Mouse (Mus musculus): Measurements from ENCODE around the gene Gm4792. TPM values are rescaled to one million over a fixed set of nuclear protein-coding genes. Genes with fewer than 3 reads are reported as not detected.

Gm4792 gene
- total and polyA plus RNA-seq, 2 experiments: not detected

DNA sequence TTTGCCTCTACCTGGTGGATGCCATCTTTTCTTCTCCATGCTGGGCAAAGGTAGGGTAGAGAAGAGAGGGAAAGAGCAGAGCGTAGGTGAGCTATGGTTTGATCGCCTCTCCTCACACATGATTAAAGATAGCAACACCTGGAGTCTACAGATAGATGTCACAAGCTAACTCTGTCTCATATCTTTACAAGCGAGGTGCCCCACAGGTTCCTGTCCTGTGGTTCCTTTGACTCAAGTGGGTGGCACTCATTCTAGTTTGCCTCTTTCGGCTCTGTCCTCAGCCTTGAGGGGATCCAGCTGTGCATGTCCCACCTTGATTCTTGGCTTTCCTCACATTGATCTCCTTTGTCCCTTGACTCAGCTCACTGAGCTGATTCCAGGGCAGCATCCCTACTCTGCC, 42.0 kb downstream of the Gm4792 start:
- Histone ChIP-seq H3K4me1 (ENCODE audit: control insufficient read depth, insufficient read depth, low read length) (no peaks in the 10 kb centered on the region), H3K9ac (ENCODE audit: low read depth, low read length) (no peak overlapping the region), H3K27me3 (ENCODE audit: control insufficient read depth, insufficient read depth, low read length) (0 out of 2 replicates have a peak, but pooled peaks cover 2% of the 10 kb centered on the region), H3K4me3 (ENCODE audit: insufficient read depth, low read depth, low read length) (no peak overlapping the region), H3K27ac (replicated peaks; ENCODE audit: insufficient read depth, low read depth, low read length) (no peak overlapping the region), H3K36me3 (ENCODE audit: control insufficient read depth, insufficient read depth, low read length) (no peaks in the 10 kb centered on the region), H3K79me2 (ENCODE audit: control insufficient read depth, insufficient read depth, low read length) (no peaks in the 10 kb centered on the region)
- 93% methylated on average over 4 of the region's 4 CpGs for WGBS
- DNase-seq (ENCODE audit: extremely low read depth, low read depth, low spot score): no peak
- no peak for TF ChIP-seq CTCF (IDR thresholded peaks at IDR 0.05; ENCODE audit: low read depth, low read length)
- no peak for TF ChIP-seq POLR2A (IDR thresholded peaks at IDR 0.05; ENCODE audit: extremely low read depth, insufficient read depth, low read length)

- Histone ChIP-seq H3K79me2 (ENCODE audit: control insufficient read depth, insufficient read depth, low read length) (no peaks in the 10 kb centered on the region), H3K4me3 (ENCODE audit: insufficient read depth, low read depth, low read length) (no peak overlapping the region), H3K36me3 (ENCODE audit: control insufficient read depth, insufficient read depth, low read length) (no peaks in the 10 kb centered on the region), H3K27ac (replicated peaks; ENCODE audit: insufficient read depth, low read depth, low read length) (no peak overlapping the region), H3K4me1 (ENCODE audit: control insufficient read depth, insufficient read depth, low read length) (no peaks in the 10 kb centered on the region), H3K9ac (ENCODE audit: low read depth, low read length) (no peak overlapping the region), H3K27me3 (ENCODE audit: control insufficient read depth, insufficient read depth, low read length) (no peaks in the 10 kb centered on the region)
- no peak for DNase-seq (ENCODE audit: extremely low read depth, low read depth, low spot score)
- TF ChIP-seq POLR2A (IDR thresholded peaks at IDR 0.05; ENCODE audit: extremely low read depth, insufficient read depth, low read length) (no peak), CTCF (IDR thresholded peaks at IDR 0.05; ENCODE audit: low read depth, low read length) (no peak)
- WGBS: 75% methylated on average over 6 of the region's 6 CpGs
Observed at GRCm38 (mm10) chr10:94255744-94256143, 42.8 kb downstream of the Gm4792 start.

GRCm38 (mm10) chr10:94254766-94255165, 43.7 kb downstream of the Gm4792 start:
- H3K36me3 ChIP-seq (ENCODE audit: control insufficient read depth, insufficient read depth, low read length): no peaks in the 10 kb centered on the region
- H3K4me1 ChIP-seq (ENCODE audit: control insufficient read depth, insufficient read depth, low read length): no peaks in the 10 kb centered on the region
- no peak for DNase-seq (ENCODE audit: extremely low read depth, low read depth, low spot score)
- 49% methylated on average over 3 of the region's 3 CpGs for WGBS
- no peaks in the 10 kb centered on the region for H3K79me2 ChIP-seq (ENCODE audit: control insufficient read depth, insufficient read depth, low read length)
- no peaks in the 10 kb centered on the region for H3K27me3 ChIP-seq (ENCODE audit: control insufficient read depth, insufficient read depth, low read length)
- TF ChIP-seq POLR2A (IDR thresholded peaks at IDR 0.05; ENCODE audit: extremely low read depth, insufficient read depth, low read length) (no peak), CTCF (IDR thresholded peaks at IDR 0.05; ENCODE audit: low read depth, low read length) (no peak)
- no peak overlapping the region for H3K4me3 ChIP-seq (ENCODE audit: insufficient read depth, low read depth, low read length)
- no peak overlapping the region for H3K9ac ChIP-seq (ENCODE audit: low read depth, low read length)
- no peak overlapping the region for H3K27ac ChIP-seq (replicated peaks; ENCODE audit: insufficient read depth, low read depth, low read length)

DNA sequence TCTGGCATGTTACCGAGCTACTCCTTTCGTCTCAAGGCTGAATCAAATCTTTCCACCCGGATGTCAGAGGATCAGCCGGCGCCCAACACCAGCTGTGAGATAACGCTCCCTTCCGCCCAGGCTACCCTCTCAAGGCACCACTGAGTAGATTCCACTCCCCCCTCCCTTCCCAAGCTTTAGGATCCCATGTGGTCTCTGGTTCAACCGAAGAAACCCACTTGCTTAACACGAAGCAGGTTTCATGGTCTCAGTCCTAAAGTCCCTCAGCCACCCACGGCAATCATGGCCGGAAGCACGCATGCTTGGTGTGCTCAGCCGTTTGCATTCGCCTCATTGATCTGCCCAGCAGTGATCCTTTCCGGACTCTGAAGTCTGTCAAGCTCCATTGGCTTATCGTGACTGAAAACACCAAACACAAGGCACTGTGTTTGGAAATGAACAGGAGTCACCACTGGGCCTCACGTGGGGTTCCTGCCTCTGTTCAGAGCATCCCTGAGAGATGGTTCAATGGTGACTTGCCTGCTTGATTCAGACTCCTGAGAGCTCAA, 45.2 kb downstream of the Gm4792 start:
- 74% methylated on average over 17 of the region's 17 CpGs for WGBS
- no peak for DNase-seq (ENCODE audit: extremely low read depth, low read depth, low spot score)
- H3K4me1 ChIP-seq (ENCODE audit: control insufficient read depth, insufficient read depth, low read length): no peaks in the 10 kb centered on the region
- H3K9ac ChIP-seq (ENCODE audit: low read depth, low read length): no peak overlapping the region
- H3K27ac ChIP-seq (replicated peaks; ENCODE audit: insufficient read depth, low read depth, low read length): no peak overlapping the region
- no peaks in the 10 kb centered on the region for H3K79me2 ChIP-seq (ENCODE audit: control insufficient read depth, insufficient read depth, low read length)
- H3K4me3 ChIP-seq (ENCODE audit: insufficient read depth, low read depth, low read length): no peak overlapping the region
- no peaks in the 10 kb centered on the region for H3K27me3 ChIP-seq (ENCODE audit: control insufficient read depth, insufficient read depth, low read length)
- H3K36me3 ChIP-seq (ENCODE audit: control insufficient read depth, insufficient read depth, low read length): no peaks in the 10 kb centered on the region
- TF ChIP-seq POLR2A (IDR thresholded peaks at IDR 0.05; ENCODE audit: extremely low read depth, insufficient read depth, low read length) (no peak), CTCF (IDR thresholded peaks at IDR 0.05; ENCODE audit: low read depth, low read length) (no peak)

DNA sequence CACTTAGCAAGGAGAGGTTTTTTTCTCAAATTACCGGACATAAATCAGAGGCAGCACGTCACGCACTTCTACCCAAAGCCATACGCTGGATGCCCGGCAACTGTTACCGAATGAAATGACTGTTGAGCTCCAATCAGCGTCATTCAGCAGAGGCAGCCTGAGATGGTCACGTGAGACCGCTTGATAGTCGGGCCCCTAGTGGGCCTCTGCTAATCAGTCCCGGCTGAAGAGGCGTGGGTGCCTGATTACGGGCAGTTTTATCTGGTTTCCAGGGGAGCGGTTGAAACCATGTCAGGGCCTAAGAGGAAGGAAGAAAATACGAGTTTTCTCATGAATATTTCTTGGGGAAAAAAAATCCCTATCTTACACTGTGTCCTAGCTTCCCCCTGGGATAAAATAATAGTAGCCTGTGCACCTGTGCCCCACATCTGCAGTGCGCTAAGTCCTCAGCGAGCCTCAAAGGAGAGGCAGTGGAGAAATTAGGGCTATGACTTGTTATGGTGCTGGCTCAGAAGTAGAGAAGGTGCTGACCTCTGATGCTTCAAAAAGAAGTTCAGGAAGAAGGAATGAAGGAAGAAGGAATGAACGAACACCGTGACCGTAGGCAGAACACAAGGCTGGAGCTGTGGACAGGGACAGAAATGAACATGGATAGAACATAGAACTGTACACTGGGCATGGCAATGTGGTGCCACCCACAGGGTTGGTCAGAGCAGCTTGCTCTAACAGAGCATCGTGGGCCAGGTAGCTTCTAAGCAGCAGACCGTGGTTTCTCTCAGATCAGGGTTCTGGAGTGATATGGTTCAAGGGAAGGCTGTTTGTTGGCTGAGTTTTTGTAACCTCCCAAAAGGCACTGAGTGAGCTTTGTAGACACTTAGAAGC, 48.7 kb downstream of the Gm4792 start:
- Histone ChIP-seq H3K79me2 (ENCODE audit: control insufficient read depth, insufficient read depth, low read length) (no peaks in the 10 kb centered on the region), H3K36me3 (ENCODE audit: control insufficient read depth, insufficient read depth, low read length) (no peaks in the 10 kb centered on the region), H3K9ac (ENCODE audit: low read depth, low read length) (no peak overlapping the region), H3K27me3 (ENCODE audit: control insufficient read depth, insufficient read depth, low read length) (no peaks in the 10 kb centered on the region), H3K27ac (replicated peaks; ENCODE audit: insufficient read depth, low read depth, low read length) (no peak overlapping the region), H3K4me3 (ENCODE audit: insufficient read depth, low read depth, low read length) (no peak overlapping the region), H3K4me1 (ENCODE audit: control insufficient read depth, insufficient read depth, low read length) (no peaks in the 10 kb centered on the region)
- TF ChIP-seq POLR2A (IDR thresholded peaks at IDR 0.05; ENCODE audit: extremely low read depth, insufficient read depth, low read length): no peak
- TF ChIP-seq CTCF (IDR thresholded peaks at IDR 0.05; ENCODE audit: low read depth, low read length): no peak
- WGBS: 55% methylated on average over 22 of the region's 22 CpGs
- DNase-seq (ENCODE audit: extremely low read depth, low read depth, low spot score): no peak
